Mouse (Mus musculus): ENCODE data around the gene Vsnl1. TPM values are rescaled to one million over a fixed set of nuclear protein-coding genes. Genes with fewer than 3 reads are reported as not detected.

The Vsnl1 gene
- polyA plus RNA-seq, 1 experiment = 0.36 TPM

DNA sequence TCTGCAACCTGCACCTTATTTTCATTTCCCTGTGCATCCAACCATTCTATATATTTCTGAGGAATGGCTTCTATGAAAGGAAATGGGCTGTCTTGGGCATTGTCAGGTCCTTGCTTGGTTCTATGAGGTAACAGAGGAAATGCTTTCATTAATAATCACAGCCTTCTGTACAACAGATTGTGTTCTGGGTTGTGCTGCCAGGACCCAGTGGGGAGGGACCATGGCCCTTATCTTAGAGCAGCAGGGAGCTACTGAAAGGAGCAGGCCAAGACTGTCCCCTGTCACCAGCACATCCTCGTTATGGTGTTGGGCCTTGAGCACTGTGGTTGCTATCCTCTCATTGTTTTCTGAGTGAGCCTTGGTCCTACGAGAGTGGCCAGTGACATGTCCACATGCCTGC is 40.9 kb downstream of the Vsnl1 start:
- Histone ChIP-seq H3K36me3 (ENCODE audit: control insufficient read depth, insufficient read depth, low read length, poor library complexity, severe bottlenecking) (no peaks in the 10 kb centered on the region), H3K27me3 (ENCODE audit: control insufficient read depth, insufficient read depth, low read length, poor library complexity, severe bottlenecking) (no peaks in the 10 kb centered on the region; the same call in 1 of the 2 replicates), H3K27ac (ENCODE audit: insufficient read depth, low read length) (no peak overlapping the region), H3K9ac (ENCODE audit: low read depth, poor library complexity, severe bottlenecking) (no peak overlapping the region), H3K4me3 (ENCODE audit: low read depth, low read length) (no peak overlapping the region), H3K4me1 (ENCODE audit: control insufficient read depth, insufficient read depth, low read length) (no peaks in the 10 kb centered on the region), H3K9me3 (replicated peaks; ENCODE audit: control insufficient read depth, insufficient read depth, low read length, poor library complexity, severe bottlenecking) (no peaks in the 10 kb centered on the region)
- no peak for TF ChIP-seq EP300 (IDR thresholded peaks at IDR 0.05; ENCODE audit: insufficient read depth, low read depth, low read length)
- TF ChIP-seq POLR2A (IDR thresholded peaks at IDR 0.05; ENCODE audit: insufficient read depth, low read length) = no peak
- no peak for TF ChIP-seq CTCF (IDR thresholded peaks at IDR 0.05; ENCODE audit: low read depth, low read length)

DNA sequence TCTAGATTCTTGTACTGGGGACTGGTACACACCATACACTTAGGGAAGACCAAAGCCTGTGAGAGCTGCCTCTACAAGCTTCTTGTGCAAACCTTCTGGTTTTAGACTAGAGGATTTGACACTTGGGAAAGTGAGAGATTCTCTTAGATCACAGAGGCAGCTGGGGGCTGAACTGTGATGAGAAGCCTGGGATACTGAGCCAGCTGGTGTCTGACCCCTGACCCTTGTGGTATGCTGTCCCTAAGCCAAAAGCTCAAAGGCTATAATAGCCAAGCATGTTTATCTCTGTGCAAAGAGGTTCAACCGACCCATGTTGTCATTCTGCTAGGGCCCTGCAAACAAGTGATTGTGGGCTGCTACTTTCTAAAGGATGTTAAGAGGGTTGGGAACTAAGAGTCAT is 43.9 kb downstream of the Vsnl1 start:
- Histone ChIP-seq H3K9me3 (replicated peaks; ENCODE audit: control insufficient read depth, insufficient read depth, low read length, poor library complexity, severe bottlenecking) (no peaks in the 10 kb centered on the region), H3K27ac (ENCODE audit: insufficient read depth, low read length) (no peak overlapping the region), H3K4me3 (ENCODE audit: low read depth, low read length) (no peak overlapping the region), H3K36me3 (ENCODE audit: control insufficient read depth, insufficient read depth, low read length, poor library complexity, severe bottlenecking) (no peaks in the 10 kb centered on the region), H3K4me1 (ENCODE audit: control insufficient read depth, insufficient read depth, low read length) (no peaks in the 10 kb centered on the region), H3K27me3 (ENCODE audit: control insufficient read depth, insufficient read depth, low read length, poor library complexity, severe bottlenecking) (no peaks in the 10 kb centered on the region; the same call in 1 of the 2 replicates), H3K9ac (ENCODE audit: low read depth, poor library complexity, severe bottlenecking) (no peak overlapping the region)
- TF ChIP-seq EP300 (IDR thresholded peaks at IDR 0.05; ENCODE audit: insufficient read depth, low read depth, low read length) (no peak), POLR2A (IDR thresholded peaks at IDR 0.05; ENCODE audit: insufficient read depth, low read length) (no peak), CTCF (IDR thresholded peaks at IDR 0.05; ENCODE audit: low read depth, low read length) (no peak)

- Histone ChIP-seq H3K27me3 (ENCODE audit: control insufficient read depth, insufficient read depth, low read length, poor library complexity, severe bottlenecking) (no peaks in the 10 kb centered on the region; the same call in 1 of the 2 replicates), H3K9me3 (replicated peaks; ENCODE audit: control insufficient read depth, insufficient read depth, low read length, poor library complexity, severe bottlenecking) (no peaks in the 10 kb centered on the region), H3K36me3 (ENCODE audit: control insufficient read depth, insufficient read depth, low read length, poor library complexity, severe bottlenecking) (no peaks in the 10 kb centered on the region), H3K4me1 (ENCODE audit: control insufficient read depth, insufficient read depth, low read length) (no peaks in the 10 kb centered on the region), H3K27ac (ENCODE audit: insufficient read depth, low read length) (no peak overlapping the region), H3K9ac (ENCODE audit: low read depth, poor library complexity, severe bottlenecking) (no peak overlapping the region), H3K4me3 (ENCODE audit: low read depth, low read length) (no peak overlapping the region)
- TF ChIP-seq EP300 (IDR thresholded peaks at IDR 0.05; ENCODE audit: insufficient read depth, low read depth, low read length) = no peak
- TF ChIP-seq POLR2A (IDR thresholded peaks at IDR 0.05; ENCODE audit: insufficient read depth, low read length) = no peak
- TF ChIP-seq CTCF (IDR thresholded peaks at IDR 0.05; ENCODE audit: low read depth, low read length) = no peak
Observed at GRCm38 (mm10) chr12:11391244-11391949, 45.0 kb downstream of the Vsnl1 start.

GRCm38 (mm10) chr12:11389141-11389540 is 47.3 kb downstream of the Vsnl1 start:
- no peak overlapping the region for H3K9ac ChIP-seq (ENCODE audit: low read depth, poor library complexity, severe bottlenecking)

GRCm38 (mm10) chr12:11384754-11385153 is 51.7 kb downstream of the Vsnl1 start:
- Histone ChIP-seq H3K4me1 (ENCODE audit: control insufficient read depth, insufficient read depth, low read length) (no peaks in the 10 kb centered on the region), H3K9me3 (replicated peaks; ENCODE audit: control insufficient read depth, insufficient read depth, low read length, poor library complexity, severe bottlenecking) (no peaks in the 10 kb centered on the region), H3K4me3 (ENCODE audit: low read depth, low read length) (no peak overlapping the region), H3K36me3 (ENCODE audit: control insufficient read depth, insufficient read depth, low read length, poor library complexity, severe bottlenecking) (no peaks in the 10 kb centered on the region), H3K27me3 (ENCODE audit: control insufficient read depth, insufficient read depth, low read length, poor library complexity, severe bottlenecking) (no peaks in the 10 kb centered on the region), H3K9ac (ENCODE audit: low read depth, poor library complexity, severe bottlenecking) (no peak overlapping the region), H3K27ac (ENCODE audit: insufficient read depth, low read length) (no peak overlapping the region)
- TF ChIP-seq CTCF (IDR thresholded peaks at IDR 0.05; ENCODE audit: low read depth, low read length) (no peak), EP300 (IDR thresholded peaks at IDR 0.05; ENCODE audit: insufficient read depth, low read depth, low read length) (no peak), POLR2A (IDR thresholded peaks at IDR 0.05; ENCODE audit: insufficient read depth, low read length) (no peak)

More at GRCm38 (mm10) chr12:11389141-11389540, 47.3 kb downstream of the Vsnl1 start:
- Histone ChIP-seq H3K27ac (ENCODE audit: insufficient read depth, low read length) (no peak overlapping the region), H3K36me3 (ENCODE audit: control insufficient read depth, insufficient read depth, low read length, poor library complexity, severe bottlenecking) (no peaks in the 10 kb centered on the region), H3K9me3 (replicated peaks; ENCODE audit: control insufficient read depth, insufficient read depth, low read length, poor library complexity, severe bottlenecking) (no peaks in the 10 kb centered on the region), H3K4me3 (ENCODE audit: low read depth, low read length) (no peak overlapping the region), H3K27me3 (ENCODE audit: control insufficient read depth, insufficient read depth, low read length, poor library complexity, severe bottlenecking) (no peaks in the 10 kb centered on the region; the same call in 1 of the 2 replicates), H3K4me1 (ENCODE audit: control insufficient read depth, insufficient read depth, low read length) (no peaks in the 10 kb centered on the region)
- TF ChIP-seq POLR2A (IDR thresholded peaks at IDR 0.05; ENCODE audit: insufficient read depth, low read length) (no peak), CTCF (IDR thresholded peaks at IDR 0.05; ENCODE audit: low read depth, low read length) (no peak)

DNA sequence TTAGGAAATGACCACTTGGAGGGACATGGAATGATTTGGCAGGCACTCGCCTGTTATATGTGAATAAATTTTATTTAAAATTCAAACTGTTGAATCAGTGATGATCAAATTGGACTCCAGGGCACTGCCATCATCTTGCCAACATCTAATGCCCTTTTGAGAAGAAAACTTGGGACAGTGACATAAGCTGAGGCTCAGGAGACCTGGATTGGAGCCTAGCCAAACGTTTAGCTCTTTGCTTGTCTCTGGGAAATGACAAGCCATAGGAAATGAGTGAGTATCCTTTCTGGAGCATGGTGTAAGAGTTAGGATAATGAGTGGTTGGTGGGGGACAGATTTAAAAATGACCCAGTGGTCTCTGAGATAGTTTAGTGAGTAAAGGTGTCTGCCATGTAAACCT is 57.0 kb downstream of the Vsnl1 start:
- no peak overlapping the region for H3K27ac ChIP-seq (ENCODE audit: insufficient read depth, low read length)
- TF ChIP-seq CTCF (IDR thresholded peaks at IDR 0.05; ENCODE audit: low read depth, low read length) = no peak
- TF ChIP-seq POLR2A (IDR thresholded peaks at IDR 0.05; ENCODE audit: insufficient read depth, low read length) = no peak
- TF ChIP-seq EP300 (IDR thresholded peaks at IDR 0.05; ENCODE audit: insufficient read depth, low read depth, low read length) = no peak
- H3K9me3 ChIP-seq (replicated peaks; ENCODE audit: control insufficient read depth, insufficient read depth, low read length, poor library complexity, severe bottlenecking) = no peaks in the 10 kb centered on the region
- no peaks in the 10 kb centered on the region for H3K27me3 ChIP-seq (ENCODE audit: control insufficient read depth, insufficient read depth, low read length, poor library complexity, severe bottlenecking)
- H3K36me3 ChIP-seq (ENCODE audit: control insufficient read depth, insufficient read depth, low read length, poor library complexity, severe bottlenecking) = no peaks in the 10 kb centered on the region
- H3K4me3 ChIP-seq (ENCODE audit: low read depth, low read length) = no peak overlapping the region
- no peak overlapping the region for H3K9ac ChIP-seq (ENCODE audit: low read depth, poor library complexity, severe bottlenecking)
- H3K4me1 ChIP-seq (ENCODE audit: control insufficient read depth, insufficient read depth, low read length) = no peaks in the 10 kb centered on the region

All from ES-Bruce4 (cell line).